Mouse (Mus musculus) brain, embryonic 14.5 days (tissue): ENCODE measurements around the gene Hvcn1. TPM values are rescaled to one million over a fixed set of nuclear protein-coding genes. Genes with fewer than 3 reads are reported as not detected.

Experiments used
- DNase-seq: peaks from one replicate; pipeline ENCODE4 v3.0.0-alpha.2; 2011; ENCODE audit warnings: low read depth
- CTCF ChIP-seq: fragments of 200-500 bp; IDR thresholded peaks from 2 replicates; pipeline ENCODE4 v1.5.1; 2012; ENCODE audit warnings: inconsistent platforms, mild to moderate bottlenecking, moderate library complexity, borderline replicate concordance; ENCODE audit not compliant: insufficient read depth, insufficient read length; ENCODE audit errors: extremely low read depth
- POLR2A ChIP-seq: fragments of 200-500 bp; IDR thresholded peaks from 2 replicates; pipeline ENCODE4 v1.6.1; 2012; ENCODE audit warnings: mild to moderate bottlenecking, inconsistent platforms, borderline replicate concordance; ENCODE audit not compliant: poor library complexity, insufficient read depth, insufficient read length, severe bottlenecking; ENCODE audit errors: extremely low read depth
- polyA plus RNA-seq: library from polyadenylated mRNA; depleted of rRNA; stranded (reverse); fragments of >200 nt; gene quantifications from 2 replicates; pipeline ENCODE4 v1.2.3, GENCODE M21; 2012; rRNA removed

Hvcn1 gene
- polyA plus RNA-seq, 1 experiment, result 2.3 TPM

- TF ChIP-seq CTCF (no peak), POLR2A (no peak)
- DNase-seq, result no peak
These were observed 74.3 kb downstream of the Hvcn1 start for GRCm38 (mm10) chr5:122280827-122281462.

GRCm38 (mm10) chr5:122283828-122284182 is 77.2 kb downstream of the Hvcn1 start:
- no peak for DNase-seq
- no peak for TF ChIP-seq POLR2A
- TF ChIP-seq CTCF, result no peak

- TF ChIP-seq CTCF (no peak), POLR2A (peak; percentile 80)
- peak; percentile 97 for DNase-seq
These were observed 77.8 kb downstream of the Hvcn1 start, which contains the start of gene Pptc7 for GRCm38 (mm10) chr5:122284183-122285028. Gene Pptc7 (plus strand): TSS chr5:122284365.

- peak; percentile 67 for DNase-seq
- TF ChIP-seq CTCF (no peak), POLR2A (no peak)
These were observed 78.6 kb downstream of the Hvcn1 start for GRCm38 (mm10) chr5:122285029-122285766.

- TF ChIP-seq CTCF (no peak), POLR2A (no peak)
- no peak for DNase-seq
These were observed 79.2 kb downstream of the Hvcn1 start for GRCm38 (mm10) chr5:122285767-122286150.

GRCm38 (mm10) chr5:122286191-122286590 is 79.6 kb downstream of the Hvcn1 start:
- no peak for DNase-seq
- no peak for TF ChIP-seq CTCF
- no peak for TF ChIP-seq POLR2A

- DNase-seq, result no peak
- TF ChIP-seq CTCF (no peak), POLR2A (no peak)
These were observed 80.4 kb downstream of the Hvcn1 start for GRCm38 (mm10) chr5:122287026-122287425.

GRCm38 (mm10) chr5:122288147-122288811 is 81.7 kb downstream of the Hvcn1 start:
- TF ChIP-seq POLR2A, result no peak
- no peak for TF ChIP-seq CTCF
- no peak for DNase-seq

- no peak for DNase-seq
- TF ChIP-seq POLR2A (no peak), CTCF (no peak)
These were observed 84.5 kb downstream of the Hvcn1 start for GRCm38 (mm10) chr5:122291149-122291548.

Other genes starting within 250 kb of the Hvcn1 start
- 50.2 and 52.6 TPM in 2 replicates for gene Cux2, start 156.7 kb upstream of the Hvcn1 start, polyA plus RNA-seq
- gene Myl2, start 105.9 kb upstream of the Hvcn1 start, polyA plus RNA-seq, result 0.26 and 0.32 TPM in 2 replicates
- gene Ccdc63, start 66.0 kb upstream of the Hvcn1 start, polyA plus RNA-seq, result 0.07 and 0.24 TPM in 2 replicates
- 270 and 345 TPM in 2 replicates for gene Ppp1cc, start 48.5 kb upstream of the Hvcn1 start, polyA plus RNA-seq
- gene Tctn1, start 57.7 kb downstream of the Hvcn1 start, polyA plus RNA-seq, result 40.2 and 42.3 TPM in 2 replicates
- 11.8 and 13.4 TPM in 2 replicates for gene Pptc7, start 77.6 kb downstream of the Hvcn1 start, polyA plus RNA-seq
- 21.8 and 24.6 TPM in 2 replicates for gene Rad9b, start 147.4 kb downstream of the Hvcn1 start, polyA plus RNA-seq
- 135 and 150 TPM in 2 replicates for gene Vps29, start 147.6 kb downstream of the Hvcn1 start, polyA plus RNA-seq
- gene Gpn3, start 165.1 kb downstream of the Hvcn1 start, polyA plus RNA-seq, result 40.1 and 64.1 TPM in 2 replicates
- gene Fam216a, start 165.6 kb downstream of the Hvcn1 start, polyA plus RNA-seq, result 127 and 158 TPM in 2 replicates
- gene Arpc3, start 185.1 kb downstream of the Hvcn1 start, polyA plus RNA-seq, result 265 and 282 TPM in 2 replicates
- gene Anapc7, start 214.9 kb downstream of the Hvcn1 start, polyA plus RNA-seq, result 43.1 and 53.4 TPM in 2 replicates